Mouse (Mus musculus): ENCODE data around the gene Myo1d.

DNA sequence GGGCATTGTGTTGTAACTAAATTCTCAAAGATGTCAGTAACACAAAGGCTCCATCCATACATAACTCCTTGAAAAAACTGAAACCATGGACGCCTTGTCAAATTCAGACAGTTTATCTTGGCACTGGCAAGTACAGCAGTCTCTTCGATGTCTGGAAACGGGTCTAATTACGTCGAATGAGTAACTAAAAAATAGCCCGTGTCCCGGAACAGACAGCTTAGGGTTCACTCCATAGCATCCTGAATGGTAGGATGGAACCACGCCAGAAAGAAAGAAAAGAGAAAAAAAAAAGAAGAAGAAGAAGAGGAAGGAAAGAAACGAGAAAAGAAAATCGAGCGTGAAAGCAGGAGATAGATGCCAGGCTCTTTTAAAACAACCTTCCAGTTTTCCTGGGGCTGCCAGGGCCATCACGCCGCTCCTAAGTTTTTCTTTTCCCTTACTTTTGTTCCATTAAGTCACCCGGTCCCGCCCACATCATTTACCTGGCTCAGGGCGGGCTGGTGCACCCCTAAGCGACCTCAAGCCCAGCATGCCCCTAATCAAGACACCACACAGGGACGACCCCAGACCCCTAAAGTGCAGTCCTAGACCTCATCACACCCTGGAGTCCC lies 804 bp downstream of the Myo1d start:
- no peak for TF ChIP-seq POLR2A (IDR thresholded peaks at IDR 0.05; ENCODE audit: low read depth, low read length)
- TF ChIP-seq CTCF (conservative IDR thresholded peaks at IDR 0.05; ENCODE audit: insufficient read depth, insufficient read length, low read depth, low read length): no peak

All from kidney, adult 2 months (tissue).